Mouse (Mus musculus): ENCODE measurements at regions not wholly inside any gene's neighbourhood (a gene's known extent, or its start where the extent isn't known, plus 50 kb on each side); places are given as distances from the start of the nearest gene placed in this dataset.
A peak's percentile ranks its signal among the peaks of the same experiment; 100 is the strongest.

- Histone ChIP-seq H3K4me3 (ENCODE audit: low read depth, low read length) (no peak overlapping the region), H3K27me3 (replicated peaks; ENCODE audit: control insufficient read depth, insufficient read depth, low read length) (no peaks in the 10 kb centered on the region), H3K36me3 (ENCODE audit: control insufficient read depth, insufficient read depth) (no peaks in the 10 kb centered on the region), H3K9me3 (ENCODE audit: control insufficient read depth) (no peaks in the 10 kb centered on the region), H3K27ac (ENCODE audit: low read depth, low read length) (no peak overlapping the region), H3K4me1 (replicated peaks; ENCODE audit: control insufficient read depth, insufficient read depth, low read length) (no peaks in the 10 kb centered on the region), H3K9ac (ENCODE audit: low read depth, low read length) (no peak overlapping the region), H3K4me2 (replicated peaks; ENCODE audit: low read depth) (no peak overlapping the region)
- WGBS = 85% methylated on average over 6 of the region's 6 CpGs
- no peak for ATAC-seq
- no peak for TF ChIP-seq CTCF (IDR thresholded peaks at IDR 0.05; ENCODE audit: low read depth)
These were observed 279.4 kb downstream of the Mctp2 start for GRCm38 (mm10) chr7:72027006-72027405.

- Histone ChIP-seq H3K9me3 (ENCODE audit: control insufficient read depth) (no peaks in the 10 kb centered on the region), H3K4me3 (ENCODE audit: low read depth, low read length) (no peak overlapping the region), H3K27me3 (replicated peaks; ENCODE audit: control insufficient read depth, insufficient read depth, low read length) (no peaks in the 10 kb centered on the region), H3K4me2 (replicated peaks; ENCODE audit: low read depth) (no peak overlapping the region), H3K27ac (ENCODE audit: low read depth, low read length) (no peak overlapping the region), H3K4me1 (replicated peaks; ENCODE audit: control insufficient read depth, insufficient read depth, low read length) (no peaks in the 10 kb centered on the region), H3K9ac (ENCODE audit: low read depth, low read length) (no peak overlapping the region), H3K36me3 (ENCODE audit: control insufficient read depth, insufficient read depth) (no peaks in the 10 kb centered on the region)
- no peak for ATAC-seq
- WGBS = 81% methylated on average over 11 of the region's 11 CpGs
- TF ChIP-seq CTCF (IDR thresholded peaks at IDR 0.05; ENCODE audit: low read depth) = no peak
These were observed 297.3 kb downstream of the Mctp2 start for GRCm38 (mm10) chr7:72009115-72009514.

- Histone ChIP-seq H3K4me2 (replicated peaks; ENCODE audit: low read depth) (no peak overlapping the region), H3K27me3 (replicated peaks; ENCODE audit: control insufficient read depth, insufficient read depth, low read length) (no peaks in the 10 kb centered on the region), H3K4me1 (replicated peaks; ENCODE audit: control insufficient read depth, insufficient read depth, low read length) (no peaks in the 10 kb centered on the region), H3K9ac (ENCODE audit: low read depth, low read length) (no peak overlapping the region), H3K9me3 (ENCODE audit: control insufficient read depth) (no peaks in the 10 kb centered on the region), H3K27ac (ENCODE audit: low read depth, low read length) (no peak overlapping the region), H3K4me3 (ENCODE audit: low read depth, low read length) (no peak overlapping the region), H3K36me3 (ENCODE audit: control insufficient read depth, insufficient read depth) (no peaks in the 10 kb centered on the region)
- no peak for ATAC-seq
- TF ChIP-seq CTCF (IDR thresholded peaks at IDR 0.05; ENCODE audit: low read depth) = no peak
- 79% methylated on average over 3 of the region's 3 CpGs for WGBS
These were observed 302.1 kb downstream of the Mctp2 start for GRCm38 (mm10) chr7:72004311-72004710.

- Histone ChIP-seq H3K4me2 (replicated peaks; ENCODE audit: low read depth) (no peak overlapping the region), H3K9ac (ENCODE audit: low read depth, low read length) (no peak overlapping the region), H3K27me3 (replicated peaks; ENCODE audit: control insufficient read depth, insufficient read depth, low read length) (no peaks in the 10 kb centered on the region), H3K4me3 (ENCODE audit: low read depth, low read length) (no peak overlapping the region), H3K4me1 (replicated peaks; ENCODE audit: control insufficient read depth, insufficient read depth, low read length) (no peaks in the 10 kb centered on the region), H3K27ac (ENCODE audit: low read depth, low read length) (no peak overlapping the region), H3K36me3 (ENCODE audit: control insufficient read depth, insufficient read depth) (no peaks in the 10 kb centered on the region), H3K9me3 (ENCODE audit: control insufficient read depth) (no peaks in the 10 kb centered on the region)
- no peak for TF ChIP-seq CTCF (IDR thresholded peaks at IDR 0.05; ENCODE audit: low read depth)
- 88% methylated on average over 3 of the region's 3 CpGs for WGBS
- ATAC-seq = no peak
These were observed 313.9 kb downstream of the Mctp2 start for GRCm38 (mm10) chr7:71992526-71992925.

- no peak overlapping the region for H3K4me2 ChIP-seq (replicated peaks; ENCODE audit: low read depth)
- H3K36me3 ChIP-seq (ENCODE audit: control insufficient read depth, insufficient read depth) = no peaks in the 10 kb centered on the region
- no peaks in the 10 kb centered on the region for H3K27me3 ChIP-seq (replicated peaks; ENCODE audit: control insufficient read depth, insufficient read depth, low read length)
These were observed 314.6 kb downstream of the Mctp2 start for GRCm38 (mm10) chr7:71991835-71992234.

GRCm38 (mm10) chr7:71991206-71991605, 315.2 kb downstream of the Mctp2 start:
- H3K4me3 ChIP-seq (ENCODE audit: low read depth, low read length) = no peak overlapping the region
- no peak for TF ChIP-seq CTCF (IDR thresholded peaks at IDR 0.05; ENCODE audit: low read depth)
- no peaks in the 10 kb centered on the region for H3K4me1 ChIP-seq (replicated peaks; ENCODE audit: control insufficient read depth, insufficient read depth, low read length)
- ATAC-seq = no peak
- WGBS = 86% methylated on average over 4 of the region's 4 CpGs
- no peaks in the 10 kb centered on the region for H3K9me3 ChIP-seq (ENCODE audit: control insufficient read depth)
- no peaks in the 10 kb centered on the region for H3K36me3 ChIP-seq (ENCODE audit: control insufficient read depth, insufficient read depth)
- no peak overlapping the region for H3K27ac ChIP-seq (ENCODE audit: low read depth, low read length)
- H3K27me3 ChIP-seq (replicated peaks; ENCODE audit: control insufficient read depth, insufficient read depth, low read length) = no peaks in the 10 kb centered on the region
- no peak overlapping the region for H3K9ac ChIP-seq (ENCODE audit: low read depth, low read length)
- no peak overlapping the region for H3K4me2 ChIP-seq (replicated peaks; ENCODE audit: low read depth)

More at GRCm38 (mm10) chr7:71991835-71992234, 314.6 kb downstream of the Mctp2 start:
- ATAC-seq = no peak
- H3K4me3 ChIP-seq (ENCODE audit: low read depth, low read length) = no peak overlapping the region
- no peaks in the 10 kb centered on the region for H3K9me3 ChIP-seq (ENCODE audit: control insufficient read depth)
- H3K27ac ChIP-seq (ENCODE audit: low read depth, low read length) = no peak overlapping the region
- WGBS = 55% methylated on average over 3 of the region's 3 CpGs
- TF ChIP-seq CTCF (IDR thresholded peaks at IDR 0.05; ENCODE audit: low read depth) = no peak
- no peaks in the 10 kb centered on the region for H3K4me1 ChIP-seq (replicated peaks; ENCODE audit: control insufficient read depth, insufficient read depth, low read length)
- H3K9ac ChIP-seq (ENCODE audit: low read depth, low read length) = no peak overlapping the region

GRCm38 (mm10) chr7:71966015-71966414, 340.4 kb downstream of the Mctp2 start:
- Histone ChIP-seq H3K4me1 (replicated peaks; ENCODE audit: control insufficient read depth, insufficient read depth, low read length) (no peaks in the 10 kb centered on the region), H3K27me3 (replicated peaks; ENCODE audit: control insufficient read depth, insufficient read depth, low read length) (no peaks in the 10 kb centered on the region), H3K27ac (ENCODE audit: low read depth, low read length) (no peak overlapping the region), H3K4me3 (ENCODE audit: low read depth, low read length) (no peak overlapping the region), H3K36me3 (ENCODE audit: control insufficient read depth, insufficient read depth) (no peaks in the 10 kb centered on the region), H3K9me3 (ENCODE audit: control insufficient read depth) (no peaks in the 10 kb centered on the region), H3K9ac (ENCODE audit: low read depth, low read length) (no peak overlapping the region), H3K4me2 (replicated peaks; ENCODE audit: low read depth) (no peak overlapping the region)
- WGBS = 73% methylated on average over 4 of the region's 4 CpGs
- ATAC-seq = no peak
- peak; percentile 29; the same call in 1 of the 2 replicates for TF ChIP-seq CTCF (IDR thresholded peaks at IDR 0.05; ENCODE audit: low read depth)

Measured in intestine, postnatal 0 days (tissue).